Mouse (Mus musculus) CH12.LX (cell line): ENCODE measurements at regions not wholly inside any gene's neighbourhood (a gene's known extent, or its start where the extent isn't known, plus 50 kb on each side); places are given as distances from the start of the nearest gene placed in this dataset.

Experiments
- DNase-seq: peaks from one replicate; pipeline ENCODE4 v3.0.0-alpha.2; 2013; ENCODE audit errors: extremely low read depth
- H3K27ac ChIP-seq: 2 replicates; pipeline ENCODE4 v1.5.1; 2012; ENCODE audit warnings: low read depth, mild to moderate bottlenecking, control low read depth, moderate library complexity; ENCODE audit not compliant: insufficient read depth
- H3K27me3 ChIP-seq: replicated peaks from 2 replicates; pipeline ENCODE3; 2012; ENCODE audit warnings: inconsistent platforms
- H3K36me3 ChIP-seq, 2 experiments: replicated peaks in 1 of 2; 2 replicates each; pipeline versions ENCODE3 to v1.6.1; 2012; ENCODE audit warnings: inconsistent platforms in 1 of 2, low read length in 1 of 2, mild to moderate bottlenecking in 1 of 2, mixed read lengths in 1 of 2, moderate library complexity in 1 of 2; ENCODE audit not compliant: control insufficient read depth in 1 of 2, insufficient read depth in 1 of 2
- H3K4me1 ChIP-seq, 2 experiments: 2 replicates each; pipeline ENCODE4 v1.6.1; 2012; ENCODE audit warnings: inconsistent platforms in 1 of 2, moderate library complexity in 1 of 2; ENCODE audit not compliant: insufficient read depth in 2 of 2, control insufficient read depth in 1 of 2
- H3K4me2 ChIP-seq: 2 replicates; pipeline ENCODE4 v1.6.1; 2012; ENCODE audit warnings: low read depth, mild to moderate bottlenecking, control low read depth; ENCODE audit not compliant: poor library complexity, insufficient read depth, severe bottlenecking
- H3K4me3 ChIP-seq, 3 experiments: fragments of 150-350 bp in 1 of 3; sonication (generic) in 1 of 3; replicated peaks in 1 of 3; 2 replicates each; pipeline versions ENCODE3 to v1.5.1; 2011 to 2012; ENCODE audit warnings: low read depth in 2 of 3, low read length in 2 of 3, mild to moderate bottlenecking in 2 of 3, moderate library complexity in 2 of 3, control low read depth in 1 of 3, improper control_type of control experiment in 1 of 3, inconsistent platforms in 1 of 3, mixed read lengths in 1 of 3; ENCODE audit not compliant: poor library complexity in 1 of 3
- H3K79me2 ChIP-seq: replicated peaks from 2 replicates; pipeline ENCODE4 v1.6.1; 2012; ENCODE audit warnings: mild to moderate bottlenecking, moderate library complexity; ENCODE audit not compliant: control insufficient read depth, poor library complexity, insufficient read depth, severe bottlenecking; ENCODE audit errors: extremely low read depth
- H3K9ac ChIP-seq: 2 replicates; pipeline ENCODE4 v1.6.1; 2012; ENCODE audit warnings: low read depth, mild to moderate bottlenecking, control low read depth, moderate library complexity; ENCODE audit not compliant: insufficient read depth
- H3K9me3 ChIP-seq: replicated peaks from 2 replicates; pipeline ENCODE3; 2012; ENCODE audit warnings: low read length, inconsistent platforms, mixed read lengths
- BHLHE40 ChIP-seq: IDR thresholded peaks from 2 replicates; pipeline ENCODE4 v1.6.1; 2011; ENCODE audit warnings: mild to moderate bottlenecking, low read depth, low read length, improper control_type of control experiment
- CHD2 ChIP-seq: IDR thresholded peaks from 2 replicates; pipeline ENCODE4 v1.6.1; 2011; ENCODE audit warnings: low read length, improper control_type of control experiment
- CTCF ChIP-seq, 2 experiments: IDR thresholded peaks in 1 of 2; conservative IDR thresholded peaks in 1 of 2; 2 replicates each; pipeline ENCODE4 v1.5.1; 2011 to 2012; ENCODE audit warnings: low read depth in 2 of 2, low read length in 2 of 2, improper control_type of control experiment in 1 of 2, inconsistent platforms in 1 of 2, mild to moderate bottlenecking in 1 of 2, moderate library complexity in 1 of 2
- E2F4 ChIP-seq: IDR thresholded peaks from 2 replicates; pipeline ENCODE4 v1.6.1; 2011; ENCODE audit warnings: low read depth, low read length, improper control_type of control experiment; ENCODE audit not compliant: insufficient replicate concordance
- ELF1 ChIP-seq: IDR thresholded peaks from 2 replicates; pipeline ENCODE4 v1.6.1; 2014; ENCODE audit warnings: low read depth, mild to moderate bottlenecking, inconsistent platforms, low read length, improper control_type of control experiment
- EP300 ChIP-seq: IDR thresholded peaks from 2 replicates; pipeline ENCODE4 v1.6.1; 2011; ENCODE audit warnings: low read length, improper control_type of control experiment
- HCFC1 ChIP-seq: IDR thresholded peaks from 2 replicates; pipeline ENCODE4 v1.6.1; 2012; ENCODE audit warnings: low read depth, mild to moderate bottlenecking, inconsistent platforms, low read length, improper control_type of control experiment
- IRF4 ChIP-seq: IDR thresholded peaks from 2 replicates; pipeline ENCODE4 v1.6.1; 2014; ENCODE audit warnings: low read depth, mild to moderate bottlenecking, inconsistent platforms, low read length, improper control_type of control experiment
- JUN ChIP-seq: IDR thresholded peaks from 2 replicates; pipeline ENCODE4 v1.6.1; 2011; ENCODE audit warnings: low read depth, mild to moderate bottlenecking, low read length, improper control_type of control experiment, moderate library complexity; ENCODE audit not compliant: insufficient read depth
- KAT2A ChIP-seq: IDR thresholded peaks from 2 replicates; pipeline ENCODE4 v1.6.1; 2012; ENCODE audit warnings: low read length, improper control_type of control experiment, inconsistent platforms; ENCODE audit not compliant: insufficient replicate concordance
- MEF2A ChIP-seq: IDR thresholded peaks from 2 replicates; pipeline ENCODE4 v1.6.1; 2014; ENCODE audit warnings: low read depth, mild to moderate bottlenecking, inconsistent platforms, low read length, improper control_type of control experiment, borderline replicate concordance
- NELFE ChIP-seq: IDR thresholded peaks from 2 replicates; pipeline ENCODE4 v1.6.1; 2011; ENCODE audit warnings: low read depth, low read length, improper control_type of control experiment
- NRF1 ChIP-seq: IDR thresholded peaks from 2 replicates; pipeline ENCODE4 v1.6.1; 2014; ENCODE audit warnings: low read depth, mild to moderate bottlenecking, inconsistent platforms, low read length, improper control_type of control experiment, moderate library complexity
- RAD21 ChIP-seq: IDR thresholded peaks from 2 replicates; pipeline ENCODE4 v1.6.1; 2011; ENCODE audit warnings: low read depth, mild to moderate bottlenecking, low read length, improper control_type of control experiment, moderate library complexity
- RCOR1 ChIP-seq: conservative IDR thresholded peaks from 2 replicates; pipeline ENCODE4 v1.6.1; 2012; ENCODE audit warnings: low read depth, mild to moderate bottlenecking, inconsistent platforms, low read length, improper control_type of control experiment
- TCF12 ChIP-seq: IDR thresholded peaks from 2 replicates; pipeline ENCODE4 v1.6.1; 2014; ENCODE audit warnings: low read depth, mild to moderate bottlenecking, inconsistent platforms, low read length, improper control_type of control experiment
- USF1 ChIP-seq: IDR thresholded peaks from 2 replicates; pipeline ENCODE4 v1.6.1; 2014; ENCODE audit warnings: low read depth, mild to moderate bottlenecking, inconsistent platforms, low read length, improper control_type of control experiment
- ZC3H11A ChIP-seq: IDR thresholded peaks from 2 replicates; pipeline ENCODE4 v1.6.1; 2012; ENCODE audit warnings: low read depth, mild to moderate bottlenecking, inconsistent platforms, low read length, improper control_type of control experiment
- ZKSCAN1 ChIP-seq: IDR thresholded peaks from 2 replicates; pipeline ENCODE4 v1.6.1; 2012; ENCODE audit warnings: low read depth, inconsistent platforms, low read length, improper control_type of control experiment, borderline replicate concordance
- ZMIZ1 ChIP-seq: IDR thresholded peaks from 2 replicates; pipeline ENCODE4 v1.6.1; 2012; ENCODE audit warnings: low read depth, mild to moderate bottlenecking, inconsistent platforms, low read length, improper control_type of control experiment
- ZNF384 ChIP-seq: IDR thresholded peaks from 2 replicates; pipeline ENCODE4 v1.6.1; 2012; ENCODE audit warnings: low read depth, low read length, improper control_type of control experiment, inconsistent platforms
- dilution Hi-C: fragments of 300-500 bp; cut with MboI; formaldehyde crosslinking; loops from 2 replicates; pipeline ENCODE4 v1.14.3; 2020; ENCODE audit warnings: low sequenced_read_pairs; ENCODE audit not compliant: extremely low pct_unique_long_range_greater_than_20kb, extremely low pct_ligation_motif_present
- in situ Hi-C: fragments of 300-500 bp; cut with MboI; formaldehyde crosslinking; loops from 3 replicates; pipeline ENCODE4 v1.14.3; 2019; ENCODE audit warnings: low sequenced_read_pairs, low pct_ligation_motif_present, low pct_unique_long_range_greater_than_20kb, mixed read lengths

- no peak for DNase-seq
- in situ Hi-C loops = loop anchor here (10.0 kb wide), 1 partner anchor 593 kb away; no protein-coding TSS in a partner anchor
- dilution Hi-C loops = no loop called here
- H3K36me3 ChIP-seq = no peaks in the 10 kb centered on the region
- no peaks in the 10 kb centered on the region for H3K9me3 ChIP-seq
- no peaks in the 10 kb centered on the region for H3K27me3 ChIP-seq
- no peak overlapping the region for H3K27ac ChIP-seq
- 0 out of 2 replicates have a peak overlapping the region, but pooled peaks have one; percentile 36 for H3K4me2 ChIP-seq
- no peak overlapping the region for H3K4me3 ChIP-seq
- H3K79me2 ChIP-seq = no peaks in the 10 kb centered on the region
- H3K9ac ChIP-seq = no peak overlapping the region
- H3K4me1 ChIP-seq = no peaks in the 10 kb centered on the region
- no peak for TF ChIP-seq BHLHE40
- TF ChIP-seq ZC3H11A = no peak
Observed at GRCm38 (mm10) chr2:115511612-115512525, 69.6 kb upstream of the BC052040 start.

GRCm38 (mm10) chr2:115512891-115513290 lies 68.6 kb upstream of the BC052040 start:
- dilution Hi-C loops = no loop called here
- no peak overlapping the region for H3K9ac ChIP-seq
- H3K9me3 ChIP-seq = no peaks in the 10 kb centered on the region
- no peak for DNase-seq
- no peaks in the 10 kb centered on the region for H3K4me1 ChIP-seq
- no peaks in the 10 kb centered on the region for H3K79me2 ChIP-seq
- TF ChIP-seq JUN (no peak), RCOR1 (no peak), ZNF384 (no peak), KAT2A (no peak), USF1 (no peak), HCFC1 (no peak), E2F4 (no peak), IRF4 (no peak), ZMIZ1 (no peak), NELFE (no peak), ELF1 (no peak), MEF2A (no peak), CTCF (conservative IDR thresholded peaks at IDR 0.05 in 1 of 2, IDR thresholded peaks at IDR 0.05 in 1 of 2; ENCODE audit: low read depth in 2 of 2, low read length in 2 of 2) (no peak), NRF1 (no peak), EP300 (no peak), TCF12 (no peak), RAD21 (no peak), ZKSCAN1 (no peak), CHD2 (no peak)
- H3K36me3 ChIP-seq = no peaks in the 10 kb centered on the region
- no peak overlapping the region for H3K4me2 ChIP-seq
- in situ Hi-C loops = loop anchor here (10.0 kb wide), 1 partner anchor 592 kb away; no protein-coding TSS in a partner anchor
- no peak overlapping the region for H3K4me3 ChIP-seq
- no peaks in the 10 kb centered on the region for H3K27me3 ChIP-seq
- H3K27ac ChIP-seq = no peak overlapping the region
